Mouse (Mus musculus): ENCODE measurements around the gene Snapc4.

Snapc4 gene

GRCm38 (mm10) chr2:26314281-26315071 is 66.0 kb downstream of the Snapc4 start:
- no peak for DNase-seq (ENCODE audit: low read depth, low spot score)

DNA sequence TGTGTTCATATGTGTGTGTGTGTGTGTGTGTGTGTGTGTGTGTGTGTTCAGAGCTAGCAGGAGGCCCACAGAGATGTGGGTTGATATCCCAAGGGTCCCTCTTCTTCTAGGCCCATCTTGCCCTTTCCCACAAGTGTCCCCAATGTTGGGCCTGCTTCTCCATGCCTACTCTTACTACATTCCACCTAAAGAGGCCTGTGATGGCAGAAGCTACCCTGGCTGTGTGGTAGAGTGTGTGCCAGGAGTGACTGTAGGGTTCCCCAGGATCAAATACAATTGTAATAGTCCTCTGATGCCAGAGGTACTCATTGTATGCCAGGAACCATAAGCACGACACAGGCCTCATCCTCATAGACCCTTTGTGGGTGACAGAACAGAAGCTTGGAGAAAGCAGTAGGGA is 67.1 kb downstream of the Snapc4 start:
- DNase-seq (ENCODE audit: low read depth, low spot score) = no peak

GRCm38 (mm10) chr2:26312812-26313211 is 67.6 kb downstream of the Snapc4 start:
- no peak for DNase-seq (ENCODE audit: low read depth, low spot score)

All from brain, embryonic 18.5 days (tissue).